17 mouse cellular contexts compared by ENCODE assay signal in the genomic region with DNA sequence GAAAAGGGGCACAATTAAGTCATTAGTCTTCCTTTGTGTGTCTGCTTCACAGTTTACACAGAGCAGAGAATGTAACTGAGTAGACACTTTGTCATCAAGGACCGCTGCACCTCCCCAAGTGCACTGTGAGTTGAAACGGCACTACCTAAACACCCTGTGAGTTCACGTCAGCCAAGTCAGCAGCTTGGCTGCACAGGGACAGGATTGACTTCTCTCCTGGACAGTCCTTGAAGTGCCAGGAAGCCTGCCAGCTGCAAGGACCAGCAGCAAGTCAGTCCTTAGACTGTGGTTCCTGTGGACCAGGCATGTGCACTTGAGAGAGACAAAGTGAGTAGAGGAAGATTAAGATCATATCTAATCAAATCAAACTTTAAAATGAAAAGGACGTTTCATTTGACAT.
DNase-seq lines count a peak whose midpoint lies in the region; TF ChIP-seq lines count a peak whose summit lies in the region.
"Had no signal": no experiment of that assay in that cellular context is flagged by ENCODE, and none has a peak within 500 bp of the region (broad histone marks: within the 10 kb centered on the region; RNA-seq: fewer than 3 reads in every experiment).

No protein-coding gene starts in this region.

- no peaks in the 10 kb centered on the region for H3K79me2 ChIP-seq in CH12.LX (replicated peaks; ENCODE audit: control insufficient read depth, extremely low read depth, insufficient read depth, poor library complexity, severe bottlenecking)

- H3K4me3 ChIP-seq in CH12.LX (replicated peaks in 1 of 3; ENCODE audit: low read depth in 2 of 3, low read length in 2 of 3, poor library complexity in 1 of 3) = peak overlapping the region in 1 of 3 experiments; percentile 26
- no peak overlapping the region for H3K4me3 ChIP-seq in gastrocnemius, adult 2 months
- H3K4me3 ChIP-seq: forebrain, embryonic 10.5 days; heart, embryonic 12.5 days; intestine, embryonic 15.5 days; liver, embryonic 12.5 days; lung, embryonic 15.5 days had no signal

- no peak for TF ChIP-seq CTCF in CH12.LX (conservative IDR thresholded peaks at IDR 0.05 in 1 of 2, IDR thresholded peaks at IDR 0.05 in 1 of 2; ENCODE audit: low read depth in 2 of 2, low read length in 2 of 2)
- no peak for TF ChIP-seq CTCF in gastrocnemius, adult 2 months (IDR thresholded peaks at IDR 0.05)

- dilution Hi-C loops in CH12.LX (cut with MboI; ENCODE audit: extremely low pct_ligation_motif_present, extremely low pct_unique_long_range_greater_than_20kb, low sequenced_read_pairs) = no loop called here

- DNase-seq in gastrocnemius, adult 18-20 months (ENCODE audit: low spot score) = peak; percentile 55
- DNase-seq in gastrocnemius, postnatal 4 days (ENCODE audit: low spot score in 2 of 2) = no peak
- DNase-seq in CH12.LX (ENCODE audit: extremely low read depth) (no peak), ZHBTc4 (ENCODE audit: low read depth, low spot score) (peak; percentile 40)
- DNase-seq in gastrocnemius, adult 2 months = peak; percentile 74
- no peak for DNase-seq in spleen, postnatal 14 days (ENCODE audit: low spot score in 2 of 2)
- no peak for DNase-seq in layer of hippocampus, adult 9-11 months
- DNase-seq: heart, postnatal 36 days; kidney, postnatal 14 days; right cerebral cortex, postnatal 4 days; thymus, adult 2 months had no signal

- intact Hi-C loops in gastrocnemius, adult 2 months (cut with DNase I) = no loop called here

- H3K9ac ChIP-seq in CH12.LX (ENCODE audit: insufficient read depth, low read depth) = peak overlapping the region; percentile 26
- H3K9ac ChIP-seq: heart, embryonic 12.5 days; intestine, embryonic 15.5 days; liver, embryonic 12.5 days; lung, embryonic 15.5 days had no signal

- H3K27ac ChIP-seq in CH12.LX (ENCODE audit: insufficient read depth, low read depth) = peak overlapping the region; percentile 95
- H3K27ac ChIP-seq in gastrocnemius, adult 2 months = peak overlapping the region; percentile 38; the same call in 1 of the 2 replicates
- H3K27ac ChIP-seq: forebrain, embryonic 10.5 days; intestine, embryonic 15.5 days; liver, embryonic 12.5 days; lung, embryonic 15.5 days had no signal

- no peak for TF ChIP-seq EP300 in CH12.LX (IDR thresholded peaks at IDR 0.05; ENCODE audit: low read length)

- no peak for TF ChIP-seq RAD21 in CH12.LX (IDR thresholded peaks at IDR 0.05; ENCODE audit: low read depth, low read length)

- in situ Hi-C loops in CH12.LX (cut with MboI; ENCODE audit: low pct_ligation_motif_present, low pct_unique_long_range_greater_than_20kb, low sequenced_read_pairs) = no loop called here

- peaks cover 24 to 79% of the 10 kb centered on the region in 2 experiments for H3K4me1 ChIP-seq in CH12.LX (ENCODE audit: control insufficient read depth in 1 of 2, insufficient read depth in 2 of 2)
- H3K4me1 ChIP-seq: intestine, embryonic 15.5 days; liver, embryonic 12.5 days had no signal

- H3K27me3 ChIP-seq in CH12.LX (replicated peaks) = no peaks in the 10 kb centered on the region
- H3K27me3 ChIP-seq: heart, embryonic 12.5 days; intestine, embryonic 15.5 days; liver, embryonic 12.5 days; lung, embryonic 15.5 days had no signal

- TF ChIP-seq POLR2A in CH12.LX (IDR thresholded peaks at IDR 0.05; ENCODE audit: low read depth, low read length) = no peak

- peaks cover 0 to 19% of the 10 kb centered on the region in 2 experiments for H3K36me3 ChIP-seq in CH12.LX (replicated peaks in 1 of 2; ENCODE audit: control insufficient read depth in 1 of 2, insufficient read depth in 1 of 2, low read length in 1 of 2)
- H3K36me3 ChIP-seq: forebrain, embryonic 10.5 days; heart, embryonic 12.5 days; intestine, embryonic 15.5 days; liver, embryonic 12.5 days; lung, embryonic 15.5 days had no signal

- H3K4me2 ChIP-seq in CH12.LX (ENCODE audit: insufficient read depth, low read depth, poor library complexity, severe bottlenecking) = peak overlapping the region; percentile 61; the same call in 1 of the 2 replicates
- H3K4me2 ChIP-seq: heart, embryonic 12.5 days; intestine, embryonic 15.5 days; liver, embryonic 12.5 days; lung, embryonic 15.5 days; midbrain, embryonic 11.5 days had no signal

- H3K9me3 ChIP-seq in CH12.LX (replicated peaks; ENCODE audit: low read length) = no peaks in the 10 kb centered on the region
- H3K9me3 ChIP-seq: forebrain, embryonic 10.5 days; heart, embryonic 12.5 days; intestine, embryonic 15.5 days; liver, embryonic 12.5 days; lung, embryonic 15.5 days had no signal

TF ChIP-seq in CH12.LX, 34 proteins besides CTCF, POLR2A, EP300 and RAD21:
- TF ChIP-seq MAFK (IDR thresholded peaks at IDR 0.05; ENCODE audit: insufficient replicate concordance, low read length) (no peak), PAX5 (IDR thresholded peaks at IDR 0.05; ENCODE audit: low read length) (no peak)

Comparison
In these comparisons a context has a peak if more than half of its experiments do, and no peak if none do; other contexts are left out.
1. DNase-seq: peak in gastrocnemius, adult 18-20 months (single experiment), ZHBTc4 (single experiment) and gastrocnemius, adult 2 months (single experiment); none in gastrocnemius, postnatal 4 days (0 of 2), CH12.LX (single experiment), spleen, postnatal 14 days (0 of 2) and layer of hippocampus, adult 9-11 months (single experiment).